Mouse (Mus musculus): ENCODE measurements around the gene Gm11639. TPM values are rescaled to one million over a fixed set of nuclear protein-coding genes. Genes with fewer than 3 reads are reported as not detected.
"Not testable (repeated sequence)": the region's sequence is repeated elsewhere in the genome, so short reads cannot be mapped to it uniquely, and the experiment has no call there.

Gm11639 gene
- total RNA-seq, 4 experiments from 2014 or later = 0.03 TPM

DNA sequence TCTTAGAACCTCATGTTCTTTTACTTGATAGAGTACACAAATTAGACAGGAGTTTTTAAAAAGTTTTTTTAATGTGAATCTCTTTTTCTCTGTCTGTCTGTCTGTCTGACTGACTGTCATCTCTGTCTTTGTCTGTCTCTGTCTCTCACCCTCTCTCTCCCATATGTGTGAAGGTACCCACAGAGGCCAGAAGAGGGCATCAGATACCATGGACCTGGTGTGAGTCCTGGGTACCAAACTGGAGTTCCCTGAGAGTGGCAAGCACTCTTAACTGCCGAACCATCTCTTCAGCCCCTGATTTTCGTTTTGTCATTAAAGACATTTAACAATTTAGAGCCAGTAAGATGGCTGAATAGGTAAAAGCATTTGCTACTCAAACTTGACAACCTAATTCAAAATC lies 21.6 kb downstream of the Gm11639 start:
- DNase-seq = no peak

DNA sequence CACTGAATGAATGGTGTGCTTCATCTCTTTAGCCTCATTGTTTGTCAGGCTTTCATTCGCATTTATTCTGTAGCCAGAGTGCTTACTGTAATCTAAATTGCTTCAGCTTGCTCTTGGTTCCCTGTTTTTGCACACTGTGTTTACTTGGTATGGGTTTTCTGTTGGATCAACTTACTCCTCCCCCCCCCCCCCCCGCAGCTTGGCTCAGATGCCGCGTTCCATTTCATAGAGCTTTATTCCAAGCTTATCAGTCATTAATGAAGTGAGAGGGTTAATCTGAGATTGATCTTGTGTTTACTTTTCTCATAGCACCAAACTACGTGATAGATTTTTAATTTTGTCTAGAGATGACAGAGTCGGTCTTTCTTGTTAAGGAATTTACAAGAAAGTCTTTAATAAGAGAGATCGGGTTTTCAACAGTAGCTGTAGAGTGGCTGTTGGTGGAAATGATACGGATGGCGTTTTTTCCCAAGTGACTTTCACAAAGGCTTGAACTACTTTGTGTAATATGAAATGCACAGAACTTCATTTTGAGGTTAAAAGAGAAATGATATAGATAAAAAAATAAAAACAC lies 59.6 kb downstream of the Gm11639 start:
- DNase-seq = no peak

GRCm38 (mm10) chr11:104765762-104766161 lies 80.3 kb downstream of the Gm11639 start:
- no peak for DNase-seq

DNA sequence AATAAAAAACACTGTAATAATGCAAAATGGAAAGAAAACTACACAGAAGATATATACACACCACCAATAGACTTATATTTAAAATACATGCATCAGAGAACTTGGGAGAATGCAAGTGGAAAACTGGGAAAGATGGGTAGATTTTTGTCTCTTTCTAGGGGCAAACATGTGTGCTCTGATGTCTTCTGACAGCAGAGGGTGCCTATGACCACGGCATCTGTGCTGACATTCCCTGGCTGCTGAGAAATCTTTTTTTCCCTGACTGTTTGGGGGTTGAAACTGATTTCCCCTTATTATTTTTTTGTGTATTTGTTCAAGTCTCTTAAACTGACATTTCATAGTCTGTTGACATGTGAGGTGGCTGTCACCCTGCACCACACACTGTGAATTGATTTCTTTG lies 81.6 kb downstream of the Gm11639 start:
- DNase-seq = no peak

DNA sequence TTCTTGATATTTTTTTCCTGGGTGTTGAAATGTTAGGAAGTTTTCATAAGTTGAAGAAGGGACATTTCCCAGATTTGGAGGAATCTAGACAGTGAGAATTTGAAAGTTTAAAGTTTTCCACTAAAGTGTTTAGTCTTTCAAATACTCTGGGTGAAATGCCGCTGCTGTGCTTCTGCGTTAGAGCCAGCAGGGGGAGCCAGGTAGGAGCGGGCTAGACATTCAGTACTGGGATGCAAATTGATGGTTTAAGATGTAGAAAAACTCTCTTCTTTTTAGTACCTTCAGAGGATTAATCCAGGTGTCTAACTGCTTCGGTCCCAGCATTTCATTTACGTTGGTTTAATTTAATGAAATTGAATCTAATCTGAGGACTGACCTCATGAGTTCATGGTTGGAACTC lies 82.6 kb downstream of the Gm11639 start:
- DNase-seq = peak; percentile 1

DNA sequence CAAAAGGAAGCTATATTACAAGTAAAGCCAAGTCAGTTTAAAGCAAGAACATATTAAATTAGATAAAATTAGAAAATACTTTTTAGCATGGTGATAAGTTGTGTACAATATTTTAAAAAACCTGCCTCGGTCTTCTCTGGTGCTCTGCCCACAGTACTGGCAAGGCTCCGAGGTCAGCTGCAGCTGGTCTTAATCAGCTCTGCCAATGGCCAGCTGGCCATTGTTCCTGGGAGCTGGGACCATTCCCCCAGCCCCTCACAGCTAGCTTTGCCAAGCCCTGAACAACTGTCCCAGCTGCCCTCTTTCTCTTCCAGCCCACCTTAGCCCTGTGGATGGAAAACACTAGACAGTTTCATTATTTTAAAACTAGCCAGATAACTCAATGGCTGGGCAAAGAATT lies 93.3 kb downstream of the Gm11639 start:
- DNase-seq = no peak

DNA sequence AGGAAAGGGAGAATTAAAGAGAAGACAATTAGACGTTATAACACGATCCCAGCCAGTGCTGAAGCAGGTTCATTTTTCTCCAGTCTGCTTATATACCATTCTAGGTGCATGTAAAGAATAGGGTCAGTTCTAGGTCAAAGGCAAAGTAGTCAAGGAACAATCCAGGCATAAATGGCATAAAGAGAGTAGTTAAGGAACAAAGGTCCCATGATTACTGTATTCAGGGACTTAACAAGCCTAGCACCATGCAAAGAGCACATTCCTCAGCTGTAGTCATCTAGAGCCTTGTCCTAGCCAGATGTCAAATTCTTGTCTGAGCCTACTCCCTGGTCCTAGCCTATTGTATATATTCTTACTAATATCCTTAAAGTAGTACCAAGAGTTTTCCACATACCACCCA lies 259.2 kb downstream of the Gm11639 start:
- no peak for DNase-seq

DNA sequence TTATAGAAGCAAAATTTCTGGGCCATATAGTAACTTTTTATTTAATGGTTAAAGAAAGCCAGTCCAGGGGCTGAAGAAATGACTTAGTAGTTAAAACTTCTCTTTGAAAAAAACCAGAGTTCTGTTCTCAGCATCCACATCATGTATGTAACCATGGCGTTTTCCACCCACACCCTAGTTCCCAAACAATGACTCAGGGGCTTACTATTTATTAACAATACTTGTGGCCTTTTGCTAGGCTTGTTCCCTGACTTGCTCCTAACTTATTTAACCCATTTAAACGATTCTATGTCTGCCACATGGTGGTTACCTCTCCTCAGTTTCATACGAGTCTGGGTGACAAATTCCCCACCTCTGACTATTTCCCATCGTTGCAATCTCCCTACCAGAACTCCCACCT lies 266.8 kb downstream of the Gm11639 start:
- DNase-seq = no peak

GRCm38 (mm10) chr11:104967862-104968261 lies 282.4 kb downstream of the Gm11639 start:
- no peak for DNase-seq

DNA sequence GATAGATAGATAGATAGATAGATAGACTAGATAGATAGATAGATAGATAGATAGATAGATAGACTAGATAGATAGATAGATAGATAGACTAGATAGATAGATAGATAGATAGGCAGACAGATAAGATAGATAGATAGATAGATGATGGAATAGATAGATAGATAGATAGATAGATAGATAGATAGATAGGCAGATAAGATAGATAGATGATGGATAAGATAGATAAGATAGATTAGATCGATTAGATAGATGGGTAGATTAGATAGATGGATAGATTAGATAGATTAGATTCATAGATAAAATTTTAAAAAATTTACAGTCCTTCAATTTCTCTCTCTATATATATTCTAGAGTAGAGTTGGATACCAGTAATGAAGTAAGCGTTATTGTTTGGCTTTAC lies 282.9 kb downstream of the Gm11639 start:
- no peak for DNase-seq

GRCm38 (mm10) chr11:104971322-104971721 lies 285.8 kb downstream of the Gm11639 start:
- no peak for DNase-seq

DNA sequence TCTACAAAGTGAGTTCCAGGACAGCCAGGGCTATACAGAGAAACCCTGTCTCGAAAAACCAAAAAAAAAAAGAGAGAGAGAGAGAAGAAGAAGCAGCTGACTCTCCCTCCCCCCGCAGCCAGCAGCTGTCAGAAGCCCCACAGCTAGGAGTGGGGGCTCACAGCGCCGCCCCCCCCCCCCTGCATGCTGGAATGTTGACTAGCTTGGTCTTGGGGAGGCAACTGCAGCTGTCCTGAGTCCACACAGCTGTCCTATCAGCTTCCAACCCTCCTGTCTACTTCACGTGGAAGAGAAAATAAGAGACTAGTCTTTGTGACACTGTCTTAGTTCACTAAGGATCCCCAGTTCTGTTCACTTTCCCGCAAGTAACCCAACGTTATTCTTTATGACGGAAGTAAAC lies 287.0 kb downstream of the Gm11639 start:
- DNase-seq = no peak

- no peak for DNase-seq
Observed at GRCm38 (mm10) chr11:104977976-104978375, 292.5 kb downstream of the Gm11639 start.

- DNase-seq = no peak
Observed at GRCm38 (mm10) chr11:104981342-104982055, 296.0 kb downstream of the Gm11639 start.

GRCm38 (mm10) chr11:105009232-105009631 lies 323.7 kb downstream of the Gm11639 start:
- no peak for DNase-seq

- DNase-seq = no peak
Observed at GRCm38 (mm10) chr11:105021071-105021470, 335.6 kb downstream of the Gm11639 start.

- no peak for DNase-seq
Observed at GRCm38 (mm10) chr11:105028744-105029348, 343.3 kb downstream of the Gm11639 start.

DNA sequence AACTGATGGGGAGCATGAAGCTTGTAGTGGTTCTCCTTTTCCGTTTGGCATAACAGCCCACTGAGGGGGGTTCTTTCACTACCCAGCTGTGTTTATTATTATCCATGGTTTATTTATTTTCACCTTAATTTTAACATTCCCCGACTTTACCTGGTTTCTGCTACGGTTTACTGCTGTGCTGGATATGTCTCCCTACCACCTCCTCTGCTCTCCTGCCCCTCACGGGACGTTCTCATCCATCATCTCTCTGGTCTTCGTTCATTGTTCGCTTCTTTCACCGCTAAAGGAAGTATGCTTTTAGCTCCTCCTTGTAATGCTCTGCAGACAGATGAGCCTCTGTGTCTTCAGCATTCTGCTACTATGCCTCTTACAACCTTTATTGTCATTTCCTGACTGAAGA lies 344.0 kb downstream of the Gm11639 start:
- DNase-seq = no peak

- no peak for DNase-seq
Observed at GRCm38 (mm10) chr11:105030229-105030628, 344.7 kb downstream of the Gm11639 start.

GRCm38 (mm10) chr11:105031103-105031502 lies 345.6 kb downstream of the Gm11639 start:
- no peak for DNase-seq

DNA sequence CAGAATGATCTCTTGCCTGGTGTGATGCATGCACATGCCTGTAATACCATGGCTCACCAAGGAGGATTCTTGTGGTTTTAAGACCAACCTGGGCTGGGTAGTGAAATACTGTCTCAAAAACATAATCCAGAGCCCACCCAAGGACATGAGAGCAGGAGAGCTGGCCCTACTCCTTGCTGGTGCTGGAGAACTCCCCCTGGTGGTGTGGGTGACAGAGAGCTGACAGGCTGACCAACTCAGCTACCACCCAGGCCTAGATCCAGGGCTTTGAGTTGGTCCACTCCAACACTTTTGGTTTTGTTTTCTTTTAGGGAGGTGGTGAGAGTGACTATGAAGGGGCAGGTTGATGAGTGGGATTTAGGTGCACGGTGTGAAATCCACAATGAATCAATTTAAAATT lies 349.6 kb downstream of the Gm11639 start:
- DNase-seq = no peak

DNA sequence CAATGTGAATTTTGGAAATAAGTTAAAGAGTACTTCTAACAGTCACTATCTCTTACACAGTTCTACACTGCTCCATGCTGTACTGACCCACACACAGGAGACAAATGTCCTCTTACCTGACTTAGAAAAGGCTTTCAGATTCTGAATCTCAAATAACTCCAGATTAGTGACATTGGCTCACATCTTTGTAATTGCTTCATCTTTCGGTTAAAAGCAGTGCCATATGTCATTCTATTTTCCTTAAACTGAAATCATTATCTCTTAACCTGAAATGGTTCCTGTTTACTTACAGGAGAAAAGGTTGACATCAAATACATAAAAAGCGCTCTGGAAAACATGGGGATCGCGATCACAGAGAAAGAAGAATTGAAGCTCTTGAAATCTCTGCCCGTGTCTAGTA lies 377.8 kb downstream of the Gm11639 start, which contains the start of gene Efcab3:
Gene Efcab3, plus strand, starts transcription at position 301 of the 400 bp plus-strand sequence.
- DNase-seq = no peak

GRCm38 (mm10) chr11:105112448-105112847 lies 426.9 kb downstream of the Gm11639 start:
- DNase-seq = not testable (repeated sequence)

GRCm38 (mm10) chr11:105117814-105118213 lies 432.3 kb downstream of the Gm11639 start:
- DNase-seq = no peak

All from adrenal gland, adult 8-10 months (tissue).